Mouse (Mus musculus): Measurements from ENCODE around the gene Hcfc2. TPM values are rescaled to one million over a fixed set of nuclear protein-coding genes. Genes with fewer than 3 reads are reported as not detected.

Hcfc2 gene
- polyA plus RNA-seq (2012; rRNA removed; ENCODE audit: low replicate concordance) = 1.7 and 1.8 TPM in 2 replicates

DNA sequence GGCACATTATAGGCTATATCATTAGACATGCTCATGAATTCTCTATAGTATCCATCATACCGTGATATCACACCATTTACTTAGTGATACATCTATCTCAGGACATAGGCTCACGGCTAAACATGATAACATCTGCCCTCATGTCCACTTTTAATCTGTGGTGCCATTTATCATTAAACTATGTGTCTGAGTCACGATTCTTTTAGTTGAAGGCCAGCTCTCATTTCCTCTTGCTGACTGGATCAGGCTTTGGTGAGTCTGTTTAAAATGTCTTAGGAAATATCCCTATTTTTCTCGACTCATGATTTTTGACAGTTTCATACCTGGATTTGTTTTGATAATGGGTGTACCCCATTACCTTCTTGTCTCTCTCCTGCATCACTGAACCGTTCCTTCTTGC is at the start of gene Hcfc2:
Gene Hcfc2 (plus strand): TSS at position 205 of the 400 bp plus-strand sequence.

DNA sequence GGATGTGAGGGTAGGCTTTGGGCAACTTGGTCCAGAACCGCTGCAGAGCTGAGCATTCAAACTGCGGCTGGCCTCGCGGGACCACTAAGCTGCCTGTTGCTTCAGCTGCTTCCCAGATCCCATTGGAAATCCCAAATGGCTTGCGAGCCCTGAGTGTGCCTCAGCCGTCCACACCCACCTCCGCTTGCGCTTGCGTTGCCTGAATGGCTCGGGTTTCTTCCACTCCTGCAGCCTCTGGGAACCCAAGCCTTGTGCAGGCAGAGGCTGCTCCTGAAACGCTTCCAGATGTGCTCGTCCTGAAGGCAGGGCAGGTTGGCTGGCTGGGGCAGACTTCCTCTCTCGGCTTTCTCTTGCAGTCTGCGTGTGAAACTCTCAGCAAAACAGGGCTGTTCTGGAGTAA is 5.5 kb upstream of the Hcfc2 start, which contains the start of gene Glt8d2:
Gene Glt8d2 (minus strand): TSS at position 157 of the 400 bp plus-strand sequence.

DNA sequence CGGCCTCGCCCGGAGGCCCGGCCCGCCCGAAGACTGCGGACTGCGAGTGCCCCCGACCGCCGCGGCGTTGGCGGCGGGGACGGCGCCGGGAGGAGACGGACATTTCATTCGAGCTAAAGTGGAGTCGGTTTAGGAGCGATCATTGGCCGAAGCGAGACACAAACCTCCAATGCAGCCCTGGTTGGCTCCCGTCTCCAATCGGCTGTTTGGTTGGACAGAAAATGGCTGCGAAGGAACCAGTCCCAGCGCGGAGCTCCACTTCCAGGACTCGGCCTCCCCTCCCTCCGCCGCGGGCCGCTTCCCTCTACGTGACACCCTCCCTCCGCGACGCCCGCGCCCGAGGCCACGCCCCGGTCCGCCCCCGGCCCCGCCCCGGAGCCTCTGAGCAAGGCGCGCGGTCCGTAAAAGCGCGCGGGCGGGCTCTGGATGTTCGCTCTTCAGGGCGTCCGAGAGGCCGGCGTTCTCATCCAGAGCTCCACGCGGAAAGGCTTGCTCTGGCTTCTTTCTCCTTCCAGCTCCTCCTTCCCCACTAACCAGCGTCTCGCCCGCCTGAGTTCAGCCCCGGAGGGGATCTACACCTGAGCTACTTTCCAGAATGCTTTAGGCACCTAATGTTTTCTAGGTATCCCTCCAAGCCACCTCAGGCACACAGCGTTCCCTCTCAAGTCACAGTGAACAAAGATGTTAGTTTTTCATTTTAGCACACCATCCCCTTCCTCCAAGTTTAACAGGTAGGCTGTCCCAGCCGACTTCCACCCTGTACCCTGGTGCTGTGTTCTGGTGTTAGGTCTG is 68.1 kb downstream of the Hcfc2 start, which contains the start of gene Nfyb:
Gene Nfyb (minus strand): TSS at position 305 of the 792 bp plus-strand sequence.

Other genes starting within 250 kb of the Hcfc2 start
- not detected in 2 replicates for gene Gm1553, start 203.5 kb upstream of the Hcfc2 start, polyA plus RNA-seq (2012; rRNA removed; ENCODE audit: low replicate concordance)
- gene 1190007I07Rik, start 72.9 kb upstream of the Hcfc2 start, polyA plus RNA-seq (2012; rRNA removed; ENCODE audit: low replicate concordance) = 37.3 and 65.4 TPM in 2 replicates
- 11.5 and 16.3 TPM in 2 replicates for gene Tdg, start 66.3 kb upstream of the Hcfc2 start, polyA plus RNA-seq (2012; rRNA removed; ENCODE audit: low replicate concordance)
- gene Glt8d2, start 5.5 kb upstream of the Hcfc2 start, polyA plus RNA-seq (2012; rRNA removed; ENCODE audit: low replicate concordance) = 0.21 and 0.26 TPM in 2 replicates
- 3.9 and 5.2 TPM in 2 replicates for gene Nfyb, start 68.0 kb downstream of the Hcfc2 start, polyA plus RNA-seq (2012; rRNA removed; ENCODE audit: low replicate concordance)
- gene Txnrd1, start 137.8 kb downstream of the Hcfc2 start, polyA plus RNA-seq (2012; rRNA removed; ENCODE audit: low replicate concordance) = 92.6 and 99.3 TPM in 2 replicates
- 0.32 and 0.44 TPM in 2 replicates for gene Eid3, start 170.5 kb downstream of the Hcfc2 start, polyA plus RNA-seq (2012; rRNA removed; ENCODE audit: low replicate concordance)

Measured in duodenum, adult 2 months (tissue).